Mouse (Mus musculus): ENCODE measurements around the gene Cnga1. TPM values are rescaled to one million over a fixed set of nuclear protein-coding genes. Genes with fewer than 3 reads are reported as not detected.

Cnga1 gene
- total and polyA plus RNA-seq, 3 experiments: not detected

DNA sequence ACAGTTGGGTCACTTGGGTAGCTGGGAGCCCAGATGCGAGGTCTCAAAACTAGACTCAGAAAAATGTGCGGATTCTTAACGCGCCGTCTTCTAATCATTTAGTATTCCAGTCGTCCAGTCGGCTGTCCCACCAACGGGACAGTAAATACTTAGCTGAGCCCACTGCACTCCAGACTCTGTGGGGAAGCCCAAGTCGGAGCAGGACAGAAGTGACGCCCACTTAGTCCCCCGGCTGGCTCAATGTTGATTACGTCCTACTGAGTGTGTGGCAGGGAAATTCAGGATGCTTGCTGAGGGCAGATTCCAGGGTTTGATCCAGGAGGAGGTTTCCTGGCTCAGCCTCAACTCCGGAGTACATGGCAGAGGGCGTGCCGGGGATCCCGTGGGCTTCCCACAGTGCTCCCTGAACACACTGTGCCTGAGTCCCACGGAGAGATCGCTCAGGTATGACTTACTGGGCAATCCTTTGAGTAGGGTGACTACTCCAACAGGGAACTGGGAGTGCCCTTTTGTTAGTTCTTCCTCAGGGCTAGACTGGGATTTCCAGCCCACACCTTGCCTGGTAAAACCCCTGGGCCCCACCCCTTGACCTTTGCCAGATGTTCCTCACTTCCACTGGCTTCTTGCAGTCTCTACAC, 4.0 kb upstream of the Cnga1 start:
- no peak for TF ChIP-seq ZMIZ1 (IDR thresholded peaks at IDR 0.05; ENCODE audit: low read depth, low read length)
- Histone ChIP-seq H3K79me2 (replicated peaks; ENCODE audit: control insufficient read depth, extremely low read depth, insufficient read depth, poor library complexity, severe bottlenecking) (no peaks in the 10 kb centered on the region), H3K36me3 (replicated peaks in 1 of 2; ENCODE audit: control insufficient read depth in 1 of 2, insufficient read depth in 1 of 2, low read length in 1 of 2) (no peaks in the 10 kb centered on the region), H3K9ac (ENCODE audit: insufficient read depth, low read depth) (no peak overlapping the region), H3K4me1 (ENCODE audit: control insufficient read depth in 1 of 2, insufficient read depth in 2 of 2) (peaks cover 3 to 17% of the 10 kb centered on the region in 2 experiments; a peak in 2 of 4 replicates), H3K27me3 (replicated peaks) (peaks cover 18% of the 10 kb centered on the region), H3K4me3 (replicated peaks in 1 of 3; ENCODE audit: low read depth in 2 of 3, low read length in 2 of 3, poor library complexity in 1 of 3) (peak overlapping the region in 2 of 3 experiments; percentile 48 to 49), H3K27ac (ENCODE audit: insufficient read depth, low read depth) (no peak overlapping the region), H3K9me3 (replicated peaks; ENCODE audit: low read length) (no peaks in the 10 kb centered on the region), H3K4me2 (ENCODE audit: insufficient read depth, low read depth, poor library complexity, severe bottlenecking) (peak overlapping the region; percentile 64; the same call in 1 of the 2 replicates)
- in situ Hi-C loops (cut with MboI; ENCODE audit: low pct_ligation_motif_present, low pct_unique_long_range_greater_than_20kb, low sequenced_read_pairs): no loop called here
- DNase-seq (ENCODE audit: extremely low read depth): no peak
- dilution Hi-C loops (cut with MboI; ENCODE audit: extremely low pct_ligation_motif_present, extremely low pct_unique_long_range_greater_than_20kb, low sequenced_read_pairs): no loop called here

DNA sequence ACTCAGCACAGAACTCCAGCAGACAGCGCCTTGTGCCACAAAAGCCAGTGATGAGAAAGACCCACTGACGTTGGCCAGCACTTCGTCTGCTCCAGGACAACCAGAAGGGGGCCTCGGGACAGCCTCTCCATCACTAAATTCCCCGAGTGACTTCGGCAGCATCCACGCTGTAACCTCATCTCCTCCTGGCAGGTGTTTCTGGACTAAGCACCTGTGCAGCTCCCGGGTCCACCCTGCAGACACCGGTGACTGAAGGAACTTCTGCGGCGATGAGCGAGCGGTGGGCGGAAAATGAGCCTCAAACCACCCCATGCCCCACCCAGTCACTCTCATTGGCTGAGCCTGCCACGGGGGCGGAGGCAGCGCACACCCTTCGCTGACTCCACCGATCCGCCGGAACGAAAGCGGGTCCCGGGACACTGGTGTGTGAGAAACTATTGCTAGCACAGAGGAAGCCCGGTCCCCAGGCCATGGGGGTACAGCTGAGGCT, 3.4 kb upstream of the Cnga1 start, which contains the start of gene Nipal1:
Gene Nipal1, plus strand, starts transcription at position 378 of the 490 bp plus-strand sequence.
- in situ Hi-C loops (cut with MboI; ENCODE audit: low pct_ligation_motif_present, low pct_unique_long_range_greater_than_20kb, low sequenced_read_pairs) (no loop called here), dilution Hi-C loops (cut with MboI; ENCODE audit: extremely low pct_ligation_motif_present, extremely low pct_unique_long_range_greater_than_20kb, low sequenced_read_pairs) (no loop called here)
- Histone ChIP-seq H3K79me2 (replicated peaks; ENCODE audit: control insufficient read depth, extremely low read depth, insufficient read depth, poor library complexity, severe bottlenecking) (no peaks in the 10 kb centered on the region), H3K27ac (ENCODE audit: insufficient read depth, low read depth) (no peak within 1 kb of the TSS), H3K4me1 (ENCODE audit: control insufficient read depth in 1 of 2, insufficient read depth in 2 of 2) (peaks cover 3 to 17% of the 10 kb centered on the region in 2 experiments; a peak in 2 of 4 replicates), H3K4me3 (replicated peaks in 1 of 3; ENCODE audit: low read depth in 2 of 3, low read length in 2 of 3, poor library complexity in 1 of 3) (peak within 1 kb of the TSS; percentile 35 to 49 (median 48)), H3K4me2 (ENCODE audit: insufficient read depth, low read depth, poor library complexity, severe bottlenecking) (peak within 1 kb of the TSS; percentile 64), H3K27me3 (replicated peaks) (peaks cover 18% of the 10 kb centered on the region), H3K36me3 (replicated peaks in 1 of 2; ENCODE audit: control insufficient read depth in 1 of 2, insufficient read depth in 1 of 2, low read length in 1 of 2) (no peaks in the 10 kb centered on the region), H3K9ac (ENCODE audit: insufficient read depth, low read depth) (no peak within 1 kb of the TSS), H3K9me3 (replicated peaks; ENCODE audit: low read length) (no peaks in the 10 kb centered on the region)
- peak; percentile 69 for DNase-seq (ENCODE audit: extremely low read depth)
- TF ChIP-seq IRF4 (IDR thresholded peaks at IDR 0.05; ENCODE audit: low read depth, low read length) (0 out of 2 replicates have a peak, but pooled peaks have one; percentile 13), USF1 (IDR thresholded peaks at IDR 0.05; ENCODE audit: low read depth, low read length) (0 out of 2 replicates have a peak, but pooled peaks have one; percentile 21), MYC (IDR thresholded peaks at IDR 0.05; ENCODE audit: low read depth, low read length) (no peak), ELF1 (IDR thresholded peaks at IDR 0.05; ENCODE audit: low read depth, low read length) (0 out of 2 replicates have a peak, but pooled peaks have one; percentile 15), POLR2A (IDR thresholded peaks at IDR 0.05; ENCODE audit: low read depth, low read length) (0 out of 2 replicates have a peak, but pooled peaks have one; percentile 25), MAX (IDR thresholded peaks at IDR 0.05; ENCODE audit: low read length) (no peak)

DNA sequence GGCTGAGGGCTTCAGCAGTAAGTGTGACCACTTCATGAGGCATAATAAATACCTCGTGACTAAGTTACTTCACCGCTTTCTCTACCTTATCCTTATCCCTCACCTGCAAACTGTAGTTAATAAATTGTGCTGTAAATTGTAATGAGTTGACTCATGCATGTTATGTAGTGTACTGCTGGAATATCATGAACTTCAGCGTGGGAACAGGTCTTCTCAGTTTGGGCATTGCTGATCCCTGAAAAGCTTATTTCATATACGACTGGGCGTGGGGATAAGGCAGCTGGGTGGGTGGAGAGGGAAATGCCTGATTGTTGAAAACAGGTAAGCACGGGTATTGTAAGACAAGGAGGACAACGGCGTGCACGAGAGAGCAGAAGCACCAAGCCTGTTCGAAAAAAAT, 2.9 kb upstream of the Cnga1 start:
- no peak for DNase-seq (ENCODE audit: extremely low read depth)
- Histone ChIP-seq H3K4me2 (ENCODE audit: insufficient read depth, low read depth, poor library complexity, severe bottlenecking) (peak overlapping the region; percentile 64), H3K27me3 (replicated peaks) (peaks cover 18% of the 10 kb centered on the region), H3K79me2 (replicated peaks; ENCODE audit: control insufficient read depth, extremely low read depth, insufficient read depth, poor library complexity, severe bottlenecking) (no peaks in the 10 kb centered on the region), H3K36me3 (replicated peaks in 1 of 2; ENCODE audit: control insufficient read depth in 1 of 2, insufficient read depth in 1 of 2, low read length in 1 of 2) (no peaks in the 10 kb centered on the region), H3K4me3 (replicated peaks in 1 of 3; ENCODE audit: low read depth in 2 of 3, low read length in 2 of 3, poor library complexity in 1 of 3) (peak overlapping the region in 2 of 3 experiments; percentile 48 to 49), H3K9me3 (replicated peaks; ENCODE audit: low read length) (no peaks in the 10 kb centered on the region), H3K27ac (ENCODE audit: insufficient read depth, low read depth) (no peak overlapping the region), H3K9ac (ENCODE audit: insufficient read depth, low read depth) (no peak overlapping the region), H3K4me1 (ENCODE audit: control insufficient read depth in 1 of 2, insufficient read depth in 2 of 2) (peaks cover 3 to 17% of the 10 kb centered on the region in 2 experiments; a peak in 2 of 4 replicates)
- TF ChIP-seq ZKSCAN1 (IDR thresholded peaks at IDR 0.05; ENCODE audit: borderline replicate concordance, low read depth, low read length) (no peak), ELF1 (IDR thresholded peaks at IDR 0.05; ENCODE audit: low read depth, low read length) (no peak)
- in situ Hi-C loops (cut with MboI; ENCODE audit: low pct_ligation_motif_present, low pct_unique_long_range_greater_than_20kb, low sequenced_read_pairs) (no loop called here), dilution Hi-C loops (cut with MboI; ENCODE audit: extremely low pct_ligation_motif_present, extremely low pct_unique_long_range_greater_than_20kb, low sequenced_read_pairs) (no loop called here)
